Mouse (Mus musculus): Measurements from ENCODE around the gene Fez2. TPM values are rescaled to one million over a fixed set of nuclear protein-coding genes. Genes with fewer than 3 reads are reported as not detected.

Gene Fez2
- total and polyA plus RNA-seq, 2 experiments: 18.2 to 28.9 TPM

DNA sequence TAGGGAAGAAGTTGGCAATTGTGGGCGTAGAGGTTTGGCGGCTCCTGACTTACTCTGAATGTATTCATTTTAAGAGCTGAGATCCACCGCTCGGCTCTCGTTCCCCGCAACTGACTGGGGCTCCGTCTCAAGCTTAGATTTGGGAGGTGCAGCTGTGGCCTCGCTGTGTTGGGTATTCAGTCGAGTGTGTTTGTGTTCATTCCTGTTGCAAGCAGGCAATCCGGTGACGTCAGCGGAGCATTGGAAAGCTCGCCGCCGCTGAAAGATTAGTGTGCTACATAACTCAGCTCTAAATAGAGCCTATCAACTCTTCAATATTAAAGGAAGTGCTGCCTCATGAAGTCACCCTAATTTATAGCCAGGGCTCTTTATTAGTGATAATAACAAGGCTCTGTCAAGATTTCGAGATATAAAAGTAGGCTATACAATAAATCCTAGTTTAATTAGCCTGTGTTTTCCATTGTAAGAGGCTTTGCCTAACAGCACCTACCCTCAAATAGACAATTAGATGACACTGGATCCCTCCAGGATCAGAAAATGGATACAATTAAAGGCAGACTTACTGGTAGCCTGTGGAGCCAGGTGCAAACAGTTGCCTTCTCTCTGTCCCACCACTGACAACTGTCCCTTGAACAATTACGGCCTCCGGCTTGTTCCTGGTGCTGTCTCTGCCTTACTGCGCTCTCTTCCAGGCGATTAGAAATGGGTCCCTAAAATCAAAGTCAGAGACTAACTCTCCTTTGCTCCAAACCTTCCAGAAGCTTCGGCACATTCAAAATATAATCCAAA is 36.4 kb upstream of the Fez2 start:
- Histone ChIP-seq H3K79me2 (ENCODE audit: control insufficient read depth, insufficient read depth, low read length) (no peaks in the 10 kb centered on the region), H3K4me1 (ENCODE audit: control insufficient read depth, insufficient read depth, low read length) (no peaks in the 10 kb centered on the region), H3K9ac (ENCODE audit: low read depth, low read length) (no peak overlapping the region), H3K36me3 (ENCODE audit: control insufficient read depth, insufficient read depth, low read length) (no peaks in the 10 kb centered on the region), H3K4me3 (ENCODE audit: insufficient read depth, low read depth, low read length) (no peak overlapping the region), H3K27me3 (ENCODE audit: control insufficient read depth, insufficient read depth, low read length) (no peaks in the 10 kb centered on the region), H3K27ac (replicated peaks; ENCODE audit: insufficient read depth, low read depth, low read length) (no peak overlapping the region)
- 82% methylated on average over 21 of the region's 21 CpGs for WGBS
- DNase-seq (ENCODE audit: extremely low read depth, low read depth, low spot score): no peak
- no peak for TF ChIP-seq POLR2A (IDR thresholded peaks at IDR 0.05; ENCODE audit: extremely low read depth, insufficient read depth, low read length)
- no peak for TF ChIP-seq CTCF (IDR thresholded peaks at IDR 0.05; ENCODE audit: low read depth, low read length)

- H3K9ac ChIP-seq (ENCODE audit: low read depth, low read length): no peak overlapping the region
- no peak for DNase-seq (ENCODE audit: extremely low read depth, low read depth, low spot score)
- no peaks in the 10 kb centered on the region for H3K27me3 ChIP-seq (ENCODE audit: control insufficient read depth, insufficient read depth, low read length)
- no peak for TF ChIP-seq CTCF (IDR thresholded peaks at IDR 0.05; ENCODE audit: low read depth, low read length)
- no peak for TF ChIP-seq POLR2A (IDR thresholded peaks at IDR 0.05; ENCODE audit: extremely low read depth, insufficient read depth, low read length)
- no peak overlapping the region for H3K4me3 ChIP-seq (ENCODE audit: insufficient read depth, low read depth, low read length)
- no peaks in the 10 kb centered on the region for H3K79me2 ChIP-seq (ENCODE audit: control insufficient read depth, insufficient read depth, low read length)
- no peaks in the 10 kb centered on the region for H3K36me3 ChIP-seq (ENCODE audit: control insufficient read depth, insufficient read depth, low read length)
- H3K4me1 ChIP-seq (ENCODE audit: control insufficient read depth, insufficient read depth, low read length): no peaks in the 10 kb centered on the region
- H3K27ac ChIP-seq (replicated peaks; ENCODE audit: insufficient read depth, low read depth, low read length): no peak overlapping the region
- 87% methylated on average over 5 of the region's 5 CpGs for WGBS
Measured at GRCm38 (mm10) chr17:78453529-78453928, 35.6 kb upstream of the Fez2 start.

- DNase-seq (ENCODE audit: extremely low read depth, low read depth, low spot score): no peak
Measured at GRCm38 (mm10) chr17:78451886-78452285, 33.9 kb upstream of the Fez2 start.

DNA sequence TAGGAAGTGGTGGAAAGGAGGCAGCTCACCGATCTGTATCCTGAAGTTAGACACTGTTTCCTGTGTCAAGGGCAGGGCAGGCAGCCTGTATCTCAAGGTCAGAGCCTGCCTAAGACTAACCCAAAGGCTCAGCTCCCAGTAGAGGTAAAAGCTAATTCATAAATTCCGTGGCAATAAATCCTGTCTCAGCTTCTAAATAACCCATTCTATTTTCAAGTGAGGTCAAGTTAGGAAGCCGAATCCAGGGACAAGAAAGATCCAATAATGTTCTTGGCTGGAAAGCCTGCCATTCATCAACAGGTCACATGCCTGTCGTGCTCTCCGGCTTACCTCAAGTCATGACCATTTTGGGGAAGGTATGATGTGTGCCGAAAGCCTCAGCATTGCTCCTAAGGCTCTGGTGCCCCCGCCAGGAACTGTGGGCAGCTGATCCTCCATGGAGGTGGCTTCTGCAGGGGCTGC is 33.4 kb upstream of the Fez2 start:
- TF ChIP-seq CTCF (IDR thresholded peaks at IDR 0.05; ENCODE audit: low read depth, low read length): no peak
- TF ChIP-seq POLR2A (IDR thresholded peaks at IDR 0.05; ENCODE audit: extremely low read depth, insufficient read depth, low read length): no peak
- Histone ChIP-seq H3K9ac (ENCODE audit: low read depth, low read length) (no peak overlapping the region), H3K27ac (replicated peaks; ENCODE audit: insufficient read depth, low read depth, low read length) (no peak overlapping the region), H3K36me3 (ENCODE audit: control insufficient read depth, insufficient read depth, low read length) (no peaks in the 10 kb centered on the region), H3K4me1 (ENCODE audit: control insufficient read depth, insufficient read depth, low read length) (no peaks in the 10 kb centered on the region), H3K27me3 (ENCODE audit: control insufficient read depth, insufficient read depth, low read length) (no peaks in the 10 kb centered on the region), H3K4me3 (ENCODE audit: insufficient read depth, low read depth, low read length) (no peak overlapping the region), H3K79me2 (ENCODE audit: control insufficient read depth, insufficient read depth, low read length) (no peaks in the 10 kb centered on the region)
- 63% methylated on average over 7 of the region's 7 CpGs for WGBS
- no peak for DNase-seq (ENCODE audit: extremely low read depth, low read depth, low spot score)

More at GRCm38 (mm10) chr17:78451886-78452285, 33.9 kb upstream of the Fez2 start:
- Histone ChIP-seq H3K27me3 (ENCODE audit: control insufficient read depth, insufficient read depth, low read length) (no peaks in the 10 kb centered on the region), H3K36me3 (ENCODE audit: control insufficient read depth, insufficient read depth, low read length) (no peaks in the 10 kb centered on the region), H3K27ac (replicated peaks; ENCODE audit: insufficient read depth, low read depth, low read length) (no peak overlapping the region), H3K4me1 (ENCODE audit: control insufficient read depth, insufficient read depth, low read length) (no peaks in the 10 kb centered on the region), H3K79me2 (ENCODE audit: control insufficient read depth, insufficient read depth, low read length) (no peaks in the 10 kb centered on the region), H3K4me3 (ENCODE audit: insufficient read depth, low read depth, low read length) (no peak overlapping the region), H3K9ac (ENCODE audit: low read depth, low read length) (no peak overlapping the region)
- no peak for TF ChIP-seq CTCF (IDR thresholded peaks at IDR 0.05; ENCODE audit: low read depth, low read length)
- TF ChIP-seq POLR2A (IDR thresholded peaks at IDR 0.05; ENCODE audit: extremely low read depth, insufficient read depth, low read length): no peak
- 88% methylated on average over 6 of the region's 6 CpGs for WGBS

DNA sequence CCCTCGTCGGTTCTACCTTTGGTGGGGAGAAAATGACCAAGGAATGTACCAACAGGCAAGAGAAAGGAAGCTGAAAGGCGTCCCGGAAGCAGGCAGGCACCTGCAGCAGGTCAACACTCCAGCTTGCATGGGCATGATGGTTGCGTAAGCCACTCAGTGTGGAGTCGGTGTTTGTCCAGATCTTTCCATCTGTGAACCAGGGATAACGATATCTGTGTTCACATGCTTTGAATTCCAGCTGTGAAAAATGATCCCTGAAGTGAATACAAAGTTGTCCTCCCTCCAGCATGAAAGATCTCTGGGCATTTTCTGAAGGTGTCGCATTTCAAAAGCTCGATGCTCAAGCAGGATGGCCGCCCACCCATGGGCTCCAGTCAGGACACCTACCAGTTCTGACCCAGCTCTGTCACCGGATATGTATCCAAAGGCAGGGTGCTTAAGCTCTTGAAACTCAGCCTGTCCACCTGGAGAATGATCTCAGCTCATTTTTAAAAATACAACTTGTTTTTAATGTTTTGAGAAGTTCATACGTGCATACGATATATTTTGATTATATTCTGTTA is 31.8 kb upstream of the Fez2 start:
- 67% methylated on average over 13 of the region's 13 CpGs for WGBS

GRCm38 (mm10) chr17:78444826-78445225 is 26.9 kb upstream of the Fez2 start:
- Histone ChIP-seq H3K27ac (replicated peaks; ENCODE audit: insufficient read depth, low read depth, low read length) (no peak overlapping the region), H3K9ac (ENCODE audit: low read depth, low read length) (no peak overlapping the region), H3K36me3 (ENCODE audit: control insufficient read depth, insufficient read depth, low read length) (no peaks in the 10 kb centered on the region), H3K79me2 (ENCODE audit: control insufficient read depth, insufficient read depth, low read length) (no peaks in the 10 kb centered on the region), H3K4me3 (ENCODE audit: insufficient read depth, low read depth, low read length) (no peak overlapping the region), H3K27me3 (ENCODE audit: control insufficient read depth, insufficient read depth, low read length) (no peaks in the 10 kb centered on the region), H3K4me1 (ENCODE audit: control insufficient read depth, insufficient read depth, low read length) (no peaks in the 10 kb centered on the region)
- DNase-seq (ENCODE audit: extremely low read depth, low read depth, low spot score): no peak
- TF ChIP-seq CTCF (IDR thresholded peaks at IDR 0.05; ENCODE audit: low read depth, low read length) (no peak), POLR2A (IDR thresholded peaks at IDR 0.05; ENCODE audit: extremely low read depth, insufficient read depth, low read length) (no peak)
- whole genome bisulfite sequencing: 74% methylated on average over 7 of the region's 7 CpGs

More for the DNA sequence above, 31.8 kb upstream of the Fez2 start:
- H3K9ac ChIP-seq (ENCODE audit: low read depth, low read length): no peak overlapping the region
- H3K79me2 ChIP-seq (ENCODE audit: control insufficient read depth, insufficient read depth, low read length): no peaks in the 10 kb centered on the region
- no peaks in the 10 kb centered on the region for H3K27me3 ChIP-seq (ENCODE audit: control insufficient read depth, insufficient read depth, low read length)
- DNase-seq (ENCODE audit: extremely low read depth, low read depth, low spot score): no peak
- no peaks in the 10 kb centered on the region for H3K36me3 ChIP-seq (ENCODE audit: control insufficient read depth, insufficient read depth, low read length)
- TF ChIP-seq POLR2A (IDR thresholded peaks at IDR 0.05; ENCODE audit: extremely low read depth, insufficient read depth, low read length): no peak
- no peak for TF ChIP-seq CTCF (IDR thresholded peaks at IDR 0.05; ENCODE audit: low read depth, low read length)
- no peak overlapping the region for H3K4me3 ChIP-seq (ENCODE audit: insufficient read depth, low read depth, low read length)
- H3K27ac ChIP-seq (replicated peaks; ENCODE audit: insufficient read depth, low read depth, low read length): no peak overlapping the region
- H3K4me1 ChIP-seq (ENCODE audit: control insufficient read depth, insufficient read depth, low read length): no peaks in the 10 kb centered on the region

All from liver, adult 2 months (tissue).